Mouse (Mus musculus): ENCODE measurements around the gene Lsm14a.

Lsm14a gene

GRCm38 (mm10) chr7:34393215-34393614 lies at the start of gene Lsm14a:
Gene Lsm14a, minus strand, starts transcription at chr7:34393315.
- DNase-seq (ENCODE audit: low read depth, low spot score) = no peak

- no peak for DNase-seq (ENCODE audit: low read depth, low spot score)
Measured at GRCm38 (mm10) chr7:34438903-34439302, 45.8 kb upstream of the Lsm14a start.

GRCm38 (mm10) chr7:34433597-34433996 lies 40.5 kb upstream of the Lsm14a start:
- DNase-seq (ENCODE audit: low read depth, low spot score) = peak; percentile 63

DNA sequence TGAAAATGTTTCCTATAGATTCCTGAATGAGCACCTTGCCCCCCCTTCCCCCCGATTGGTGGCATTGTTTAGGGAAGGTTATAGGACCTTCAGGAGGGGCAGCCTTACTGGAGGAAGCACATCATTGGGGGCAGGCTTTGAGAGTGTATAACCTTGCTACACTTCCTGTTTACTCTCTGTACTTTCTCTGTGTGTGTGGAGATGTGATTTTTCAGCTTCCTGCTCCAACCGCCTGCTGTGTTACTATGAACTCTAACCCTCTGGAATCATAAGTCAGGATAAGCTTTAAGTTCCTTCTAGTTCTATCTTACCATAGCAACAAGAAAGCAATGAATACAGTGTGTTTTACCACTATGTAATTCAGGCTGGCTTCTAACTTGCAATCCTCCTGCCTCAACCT lies 28.1 kb upstream of the Lsm14a start:
- DNase-seq (ENCODE audit: low read depth, low spot score) = peak; percentile 26

DNA sequence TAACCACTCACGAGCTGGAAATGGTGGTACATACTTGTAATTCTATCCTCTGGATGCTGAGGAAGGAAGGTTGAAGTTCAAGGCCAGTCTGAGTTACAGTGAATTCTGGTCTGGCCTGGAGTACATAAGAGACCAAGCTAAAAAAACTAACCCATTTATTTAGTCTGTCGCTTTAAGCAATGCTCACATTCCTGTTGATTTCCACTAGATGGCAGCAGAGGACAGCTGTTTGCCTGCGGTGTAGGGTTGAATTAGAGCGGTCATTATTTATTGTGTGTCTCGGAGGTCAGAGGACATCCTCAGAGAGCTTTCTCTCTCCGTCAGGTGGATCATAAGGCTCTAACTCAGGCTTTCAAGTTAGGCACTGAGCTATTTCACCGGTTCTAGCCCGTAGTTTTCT lies 14.4 kb upstream of the Lsm14a start:
- peak; percentile 73 for DNase-seq (ENCODE audit: low read depth, low spot score)

GRCm38 (mm10) chr7:34403876-34404275 lies 10.8 kb upstream of the Lsm14a start:
- no peak for DNase-seq (ENCODE audit: low read depth, low spot score)

DNA sequence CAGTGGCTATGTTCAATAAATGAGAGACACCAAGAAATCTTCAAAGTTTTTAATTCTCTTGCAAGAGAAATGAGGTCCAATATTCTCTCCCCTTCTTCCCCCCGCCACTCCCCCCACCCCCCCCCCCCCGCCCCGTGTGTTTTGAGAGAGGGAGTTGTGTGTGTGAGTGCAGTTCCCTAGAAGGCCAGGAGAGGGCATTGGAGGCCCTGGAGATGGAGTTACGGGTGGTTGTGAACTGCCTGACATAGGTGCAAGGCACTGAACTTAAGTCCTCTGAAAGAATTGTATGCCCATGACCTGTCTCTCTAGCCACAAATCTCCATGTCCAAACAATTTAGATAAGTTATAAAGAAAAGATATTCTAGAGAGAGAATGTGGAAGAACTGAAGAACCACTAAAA lies 7.0 kb upstream of the Lsm14a start:
- DNase-seq (ENCODE audit: low read depth, low spot score) = peak; percentile 74

GRCm38 (mm10) chr7:34398831-34399230 lies 5.7 kb upstream of the Lsm14a start:
- peak; percentile 66 for DNase-seq (ENCODE audit: low read depth, low spot score)

DNA sequence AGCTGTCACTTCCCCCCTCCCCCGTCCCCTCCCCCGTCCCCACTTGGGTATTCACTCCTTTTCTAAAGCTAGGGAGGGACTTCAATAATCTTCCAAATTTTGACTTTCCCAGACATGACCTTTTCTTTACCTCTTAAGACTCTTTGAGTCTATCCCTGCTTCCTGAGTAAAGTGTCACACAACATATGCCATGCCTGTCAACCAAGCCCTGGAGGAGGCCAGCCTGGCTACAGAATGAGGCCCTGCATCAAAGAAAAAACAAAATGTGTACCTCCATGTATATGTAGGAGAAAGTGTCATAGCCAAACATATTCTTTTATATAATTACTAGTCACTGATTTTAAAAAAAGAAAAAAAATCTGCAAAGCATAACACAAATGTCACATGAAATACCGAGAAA lies 3.7 kb upstream of the Lsm14a start:
- DNase-seq (ENCODE audit: low read depth, low spot score) = no peak

DNA sequence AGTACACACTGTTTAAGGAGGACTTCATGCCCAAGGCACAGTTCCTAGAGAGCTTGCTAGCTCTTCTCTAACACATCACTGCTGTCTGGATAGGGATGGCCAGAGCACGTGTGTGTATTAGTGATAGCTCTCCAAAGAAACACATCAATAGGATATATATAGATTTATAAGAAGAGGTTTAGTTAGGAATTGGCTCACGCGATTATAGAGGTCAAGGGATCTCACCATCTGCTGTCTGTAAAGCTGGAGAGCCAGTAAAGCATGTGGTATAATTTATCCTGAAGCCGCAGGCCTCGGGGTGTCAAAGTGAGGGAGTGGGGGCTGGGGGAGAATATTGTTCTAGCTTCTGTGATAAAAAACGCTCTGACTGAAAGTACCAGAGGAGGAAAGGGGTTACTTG lies 2.6 kb upstream of the Lsm14a start:
- no peak for DNase-seq (ENCODE audit: low read depth, low spot score)

DNA sequence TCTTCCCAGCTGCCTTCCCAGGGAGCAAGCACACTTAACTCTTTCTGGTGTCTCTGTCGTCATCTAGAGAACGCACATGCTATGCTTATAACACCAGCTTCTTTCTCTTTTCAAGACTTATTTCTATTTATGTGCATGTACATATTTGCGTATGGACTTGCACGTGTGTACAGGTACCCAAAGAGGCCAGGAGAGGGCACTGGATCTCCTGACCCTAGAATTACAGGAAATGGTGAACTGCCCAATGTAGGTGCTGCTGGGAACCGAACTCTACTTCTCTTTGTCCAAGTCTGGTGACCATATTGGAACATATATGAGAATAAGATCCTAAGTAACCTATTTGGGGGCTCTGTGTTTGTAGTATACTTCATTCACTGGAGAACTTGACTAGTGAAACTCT lies 1.5 kb upstream of the Lsm14a start:
- DNase-seq (ENCODE audit: low read depth, low spot score) = peak; percentile 31

DNA sequence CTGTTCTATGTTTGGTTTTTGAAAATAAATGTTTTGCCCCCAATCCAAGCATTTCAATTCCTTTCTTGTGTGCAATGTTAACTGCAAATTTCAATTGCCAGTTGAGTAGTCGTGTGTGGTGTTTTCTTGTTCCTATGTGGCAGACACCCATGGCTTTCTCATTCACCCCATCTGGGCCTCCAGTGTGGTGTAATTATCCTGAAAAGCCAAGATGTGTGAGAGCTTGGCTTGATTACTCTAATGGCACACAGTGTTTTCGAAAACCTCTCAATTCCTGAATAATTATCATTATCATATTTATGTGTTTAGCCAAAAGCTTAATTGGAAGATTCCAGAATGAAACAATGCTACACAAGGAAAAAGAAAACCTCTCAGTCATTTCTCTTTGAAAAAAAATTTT lies 976 bp upstream of the Lsm14a start:
- no peak for DNase-seq (ENCODE audit: low read depth, low spot score)

DNA sequence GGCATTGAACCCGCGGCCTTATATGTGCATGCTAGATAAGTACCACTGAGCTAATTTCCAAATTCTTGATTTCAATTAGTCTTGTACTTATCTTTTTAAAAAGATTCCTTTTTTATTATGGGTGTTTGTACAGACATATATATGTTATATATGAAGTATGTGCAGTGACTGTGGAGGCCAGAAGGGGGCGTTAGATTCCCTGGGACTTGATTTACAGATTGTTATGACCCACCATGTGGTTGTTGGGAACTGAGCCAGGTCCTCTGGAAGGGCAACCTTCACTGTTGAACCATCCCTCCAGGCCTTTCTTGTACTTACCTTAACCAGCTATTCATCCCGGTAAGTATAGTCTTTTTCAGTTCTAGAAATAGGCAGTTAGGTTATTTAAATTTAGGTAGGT lies 780 bp downstream of the Lsm14a start:
- peak; percentile 75 for DNase-seq (ENCODE audit: low read depth, low spot score)

- no peak for DNase-seq (ENCODE audit: low read depth, low spot score)
Measured at GRCm38 (mm10) chr7:34391711-34392110, 1.4 kb downstream of the Lsm14a start.

DNA sequence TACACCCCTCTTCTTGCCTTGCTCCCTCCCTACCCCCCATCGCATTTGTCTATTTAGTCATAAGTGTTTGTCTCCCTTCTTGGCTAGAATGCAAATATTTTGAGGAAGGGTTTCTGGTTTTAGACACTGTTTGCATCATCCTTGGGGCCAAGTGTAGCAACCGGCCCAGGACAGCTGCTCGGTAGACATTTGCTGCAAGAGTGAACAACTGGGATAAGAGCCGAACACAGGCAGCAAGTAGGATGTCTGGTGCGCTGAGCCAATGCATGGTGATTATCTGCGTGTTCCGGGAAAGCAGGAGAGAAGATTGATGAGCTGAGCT lies 2.3 kb downstream of the Lsm14a start:
- peak; percentile 16 for DNase-seq (ENCODE audit: low read depth, low spot score)

DNA sequence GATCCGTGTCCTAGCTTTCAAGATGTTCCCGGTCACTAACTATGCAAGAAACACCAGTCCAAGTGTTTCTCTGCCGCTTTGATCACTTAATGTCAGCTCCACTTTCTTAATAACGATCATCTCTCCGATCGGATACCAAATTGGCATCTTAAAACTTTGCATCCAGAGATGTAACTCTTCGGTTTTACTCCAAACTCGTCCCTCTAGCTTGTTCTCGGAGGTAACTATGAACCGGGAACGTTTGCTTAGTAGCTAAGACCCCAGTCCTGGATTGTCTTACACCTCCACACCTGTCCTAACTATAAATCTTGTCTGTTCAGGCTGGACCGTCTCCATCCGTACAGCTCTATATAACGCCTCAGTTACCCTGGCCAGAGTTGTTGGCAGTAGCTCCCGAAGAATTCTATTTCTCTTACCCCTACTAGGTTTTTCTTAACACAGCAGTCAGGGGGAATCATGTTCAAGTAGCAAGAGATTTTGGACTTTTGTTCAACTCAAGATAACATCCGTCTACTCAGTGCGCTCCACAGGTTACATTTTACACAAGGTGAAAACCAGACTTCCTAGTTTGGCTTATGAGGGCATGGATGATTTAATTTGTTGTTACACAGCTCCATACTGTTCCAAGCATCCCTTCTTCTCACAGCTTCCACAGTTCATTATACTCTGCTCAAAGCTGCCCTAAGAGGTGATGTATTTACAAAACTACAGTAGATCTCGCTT lies 2.8 kb downstream of the Lsm14a start:
- peak; percentile 32 for DNase-seq (ENCODE audit: low read depth, low spot score)

- peak; percentile 97 for DNase-seq (ENCODE audit: low read depth, low spot score)
Measured at GRCm38 (mm10) chr7:34389277-34390085, 3.6 kb downstream of the Lsm14a start.

- peak; percentile 66 for DNase-seq (ENCODE audit: low read depth, low spot score)
Measured at GRCm38 (mm10) chr7:34388445-34389276, 4.5 kb downstream of the Lsm14a start.

DNA sequence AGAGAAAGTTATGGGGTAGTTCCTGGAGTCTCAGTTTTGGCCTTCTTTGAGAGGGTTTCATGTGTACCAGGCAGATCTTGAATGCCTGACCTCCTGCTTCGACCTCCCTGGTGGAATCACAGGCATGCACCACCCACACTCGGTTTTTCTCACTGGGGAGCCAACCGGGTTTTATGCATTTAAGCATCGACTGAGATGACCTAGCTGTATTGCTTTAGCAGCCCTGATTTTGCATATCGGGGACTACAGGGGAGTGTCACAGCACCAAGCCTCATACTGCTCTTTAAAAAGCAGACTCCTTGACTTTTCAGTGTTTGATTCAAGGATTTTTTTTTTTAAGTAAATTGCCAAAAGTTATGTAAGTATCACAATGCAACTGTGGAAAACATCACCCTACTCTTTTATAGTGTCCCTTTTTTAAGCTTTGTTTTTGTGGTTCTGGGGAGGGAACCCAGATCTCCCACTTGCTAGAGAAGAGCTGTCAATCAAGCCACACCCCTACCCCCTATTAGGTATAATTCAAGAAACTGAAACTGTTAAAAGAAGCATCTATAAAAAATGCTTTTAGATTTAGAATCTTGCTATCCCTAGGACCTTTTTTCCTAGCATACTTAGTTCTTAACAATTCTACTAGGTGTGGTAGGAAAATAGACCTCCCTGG lies 5.2 kb downstream of the Lsm14a start:
- peak; percentile 43 for DNase-seq (ENCODE audit: low read depth, low spot score)

- DNase-seq (ENCODE audit: low read depth, low spot score) = no peak
Measured at GRCm38 (mm10) chr7:34382803-34383202, 10.3 kb downstream of the Lsm14a start.

GRCm38 (mm10) chr7:34381733-34382132 lies 11.4 kb downstream of the Lsm14a start:
- DNase-seq (ENCODE audit: low read depth, low spot score) = no peak

GRCm38 (mm10) chr7:34380311-34380710 lies 12.8 kb downstream of the Lsm14a start:
- DNase-seq (ENCODE audit: low read depth, low spot score) = no peak
